Mouse (Mus musculus): ENCODE measurements around the gene Samd9l.
A peak's percentile ranks its signal among the peaks of the same experiment; 100 is the strongest.
"Not testable (repeated sequence)": the region's sequence is repeated elsewhere in the genome, so short reads cannot be mapped to it uniquely, and the experiment has no call there.

Samd9l gene

GRCm38 (mm10) chr6:3399340-3400068 is at the start of gene Samd9l:
Gene Samd9l (minus strand): TSS chr6:3399572.
- DNase-seq: peak; percentile 13 to 31

GRCm38 (mm10) chr6:3447404-3447803 is 48.0 kb upstream of the Samd9l start:
- peak; percentile 32 to 54 for DNase-seq

DNA sequence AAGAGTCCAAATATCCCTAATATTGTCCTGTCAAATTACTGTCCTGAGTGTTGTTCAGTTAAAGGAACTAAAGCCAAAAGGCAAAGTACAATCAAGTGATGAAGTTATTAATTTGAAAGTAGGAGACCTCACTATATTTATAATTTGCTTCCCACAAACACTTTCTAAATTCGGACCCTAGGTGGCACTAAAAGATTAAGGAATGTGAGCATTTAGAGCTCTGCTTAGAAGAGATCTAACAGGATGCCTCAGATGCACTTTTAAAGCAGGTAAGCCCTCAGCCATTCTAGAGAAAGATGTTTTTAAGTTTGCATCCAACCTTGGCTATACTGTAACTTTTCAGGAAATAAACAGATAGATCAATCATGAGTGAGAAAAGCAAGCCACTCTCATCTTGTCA is 44.5 kb upstream of the Samd9l start:
- no peak for DNase-seq

DNA sequence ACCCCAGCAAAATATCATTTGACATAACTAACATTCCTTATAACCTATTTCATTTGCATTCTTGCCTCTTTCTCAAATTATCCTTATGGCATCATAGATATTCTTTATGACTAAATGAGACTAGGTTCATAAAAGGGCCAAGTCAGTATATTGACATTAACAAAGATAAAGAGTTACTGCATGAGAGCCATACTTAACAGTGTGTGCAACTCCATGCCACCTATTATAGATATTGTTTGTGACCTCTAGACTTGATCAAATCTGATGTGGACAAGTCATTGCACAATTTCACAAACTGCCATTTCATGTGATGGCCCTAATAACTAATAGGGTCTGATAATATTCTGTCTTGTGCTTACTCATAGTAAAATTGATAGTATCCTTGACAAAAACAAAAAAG is 36.7 kb upstream of the Samd9l start:
- DNase-seq: no peak

GRCm38 (mm10) chr6:3430976-3431375 is 31.6 kb upstream of the Samd9l start:
- DNase-seq: not testable (repeated sequence)

DNA sequence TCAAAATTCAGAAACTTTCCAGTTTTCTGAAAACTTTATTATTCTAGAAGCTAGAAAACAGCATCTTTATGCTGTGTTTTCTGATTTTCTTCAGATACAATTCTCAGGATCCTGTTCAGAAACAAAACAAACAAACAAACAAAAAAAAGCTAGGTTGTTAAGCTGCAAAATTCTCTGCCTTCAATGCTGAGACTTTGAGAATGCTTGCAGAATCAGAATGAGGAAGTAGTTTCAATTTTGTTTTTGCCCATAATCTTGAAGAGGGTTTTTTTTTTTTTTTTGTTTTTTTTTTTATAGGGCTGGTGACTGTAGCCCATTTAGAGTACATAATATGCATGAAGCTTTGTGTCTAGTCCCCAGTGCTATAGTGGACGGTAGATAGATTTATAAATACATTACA is 27.7 kb upstream of the Samd9l start:
- no peak for DNase-seq

DNA sequence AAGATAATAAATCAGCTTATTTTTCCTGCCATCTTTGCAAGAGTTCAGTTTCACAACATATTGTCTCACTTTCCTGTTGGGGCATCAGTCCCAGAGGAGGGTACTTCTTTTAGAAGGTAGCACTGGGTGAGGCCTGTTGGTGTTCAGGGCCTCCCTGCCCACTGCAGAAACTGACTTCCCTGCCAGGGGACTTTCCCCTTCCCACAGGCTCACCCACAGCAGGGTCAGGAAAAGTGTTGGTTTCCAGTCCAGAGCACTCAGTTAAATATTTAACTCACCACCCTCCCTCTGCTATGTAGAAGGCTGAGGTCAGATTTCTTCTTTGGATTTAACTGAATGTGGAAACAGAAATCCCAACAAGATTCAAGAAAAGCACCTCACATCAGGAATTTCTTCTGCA is 26.0 kb upstream of the Samd9l start:
- not testable (repeated sequence) for DNase-seq

DNA sequence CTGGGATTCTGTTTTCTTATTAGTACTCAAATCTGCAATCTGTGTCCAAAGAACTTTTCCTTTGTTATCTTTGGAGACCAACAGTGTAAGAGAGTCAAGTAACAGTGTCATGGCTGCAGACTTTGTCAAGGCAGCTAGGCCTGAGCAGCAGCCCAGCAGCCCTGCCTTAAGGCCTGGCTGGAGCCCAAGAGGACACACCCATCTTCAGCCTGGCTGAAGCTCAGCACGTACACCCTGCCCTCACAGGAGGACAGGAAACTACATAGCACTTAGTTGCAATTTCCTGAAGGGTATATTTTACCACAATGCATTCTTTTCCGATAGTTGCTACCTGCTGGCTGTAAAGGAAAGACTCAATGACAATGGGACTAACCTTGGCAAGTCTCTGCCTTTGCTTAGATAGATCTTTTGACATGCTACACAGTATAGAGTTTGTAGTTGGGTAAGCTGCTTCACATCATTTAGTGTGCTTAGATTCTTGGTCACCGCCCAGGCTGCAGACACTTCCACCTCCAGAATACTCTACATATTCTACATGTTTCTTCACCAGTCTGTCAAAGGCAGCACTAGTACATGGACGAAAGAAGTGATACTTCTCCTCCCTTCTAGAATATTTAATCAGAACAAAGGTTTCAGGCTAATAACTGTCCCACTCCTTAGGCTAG is 25.4 kb upstream of the Samd9l start:
- DNase-seq: not testable (repeated sequence)

DNA sequence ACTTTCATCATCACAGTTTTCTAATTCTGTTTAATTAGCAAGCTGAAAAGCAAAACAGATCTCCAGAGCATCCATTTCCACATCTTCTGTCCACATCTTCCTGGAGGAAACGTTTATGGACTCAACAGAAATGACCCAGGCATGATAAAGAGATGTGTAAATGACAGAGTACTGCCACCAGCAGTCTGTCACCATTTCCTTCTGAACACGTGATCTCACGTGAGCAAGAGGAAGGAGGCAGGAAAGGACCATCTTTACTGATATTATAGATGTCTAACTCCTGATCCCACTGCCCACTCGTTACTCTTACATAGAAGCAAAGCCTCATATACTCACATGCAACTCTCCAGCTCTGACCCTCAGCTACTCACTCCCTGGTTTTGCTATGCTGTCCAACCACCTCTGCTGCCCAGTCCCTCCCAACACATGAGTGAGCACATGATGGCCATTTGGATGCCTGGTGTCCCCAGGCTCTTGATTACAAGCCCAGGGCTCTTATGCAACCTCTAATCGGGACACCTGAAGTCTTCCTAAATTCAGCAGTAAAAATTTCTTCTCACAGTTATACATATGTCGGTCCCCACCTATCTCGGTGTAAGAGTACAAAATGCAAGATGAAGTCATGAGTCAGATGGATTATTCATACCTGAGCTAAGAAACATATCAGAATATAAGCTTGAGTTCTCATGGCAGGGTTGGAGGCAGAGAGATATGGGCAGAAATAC is 2.0 kb downstream of the Samd9l start:
- not testable (repeated sequence) for DNase-seq

- DNase-seq: not testable (repeated sequence)
Observed at GRCm38 (mm10) chr6:3395921-3396611, 3.3 kb downstream of the Samd9l start.

DNA sequence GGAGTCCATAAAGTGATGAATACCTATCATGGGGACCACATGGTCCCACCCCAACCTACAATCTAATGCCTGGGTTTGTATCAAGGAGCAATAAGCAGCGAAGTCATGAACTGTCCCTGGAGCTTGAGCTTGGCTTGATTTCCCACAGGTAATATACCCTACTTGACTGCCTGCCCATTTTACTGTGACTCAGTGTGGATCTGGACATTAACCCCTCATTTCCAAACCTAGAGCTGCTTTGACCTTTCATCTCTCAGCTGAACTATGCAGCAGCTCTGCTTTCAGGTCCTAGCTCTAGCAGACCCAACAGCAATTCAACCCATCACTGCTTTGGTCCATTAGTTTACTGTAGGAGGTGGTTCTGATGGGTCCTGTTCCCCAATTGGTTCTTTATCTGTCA is 9.4 kb downstream of the Samd9l start:
- DNase-seq: no peak

DNA sequence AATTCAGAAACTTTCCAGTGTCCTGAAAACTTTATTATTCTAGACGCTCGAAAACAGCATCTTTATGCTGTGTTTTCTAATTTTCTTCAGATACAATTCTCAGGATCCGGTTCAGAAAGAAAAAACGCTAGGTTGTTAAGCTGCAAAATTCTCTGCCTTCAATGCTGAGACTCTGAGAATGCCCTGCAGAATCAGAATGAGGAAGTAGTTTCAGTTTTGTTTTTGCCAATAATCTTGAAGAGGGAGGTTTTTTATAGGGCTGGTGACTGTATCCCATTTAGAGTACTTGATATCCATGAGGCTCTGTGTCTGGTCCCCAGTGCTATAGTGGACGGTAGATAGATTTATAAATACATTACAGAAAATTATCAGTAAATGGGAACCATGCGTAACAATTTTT is 12.8 kb downstream of the Samd9l start:
- no peak for DNase-seq

DNA sequence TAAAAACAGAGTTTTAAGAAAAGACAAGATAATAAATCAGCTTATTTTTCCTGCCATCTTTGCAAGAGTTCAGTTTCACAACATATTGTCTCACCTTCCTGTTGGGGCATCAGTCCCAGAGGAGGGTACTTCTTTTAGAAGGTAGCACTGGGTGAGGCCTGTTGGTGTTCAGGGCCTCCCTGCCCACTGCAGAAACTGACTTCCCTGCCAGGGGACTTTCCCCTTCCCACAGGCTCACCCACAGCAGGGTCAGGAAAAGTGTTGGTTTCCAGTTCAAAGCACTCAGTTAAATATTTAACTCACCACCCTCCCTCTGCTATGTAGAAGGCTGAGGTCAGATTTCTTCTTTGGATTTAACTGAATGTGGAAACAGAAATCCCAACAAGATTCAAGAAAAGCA is 14.6 kb downstream of the Samd9l start:
- not testable (repeated sequence) for DNase-seq

DNA sequence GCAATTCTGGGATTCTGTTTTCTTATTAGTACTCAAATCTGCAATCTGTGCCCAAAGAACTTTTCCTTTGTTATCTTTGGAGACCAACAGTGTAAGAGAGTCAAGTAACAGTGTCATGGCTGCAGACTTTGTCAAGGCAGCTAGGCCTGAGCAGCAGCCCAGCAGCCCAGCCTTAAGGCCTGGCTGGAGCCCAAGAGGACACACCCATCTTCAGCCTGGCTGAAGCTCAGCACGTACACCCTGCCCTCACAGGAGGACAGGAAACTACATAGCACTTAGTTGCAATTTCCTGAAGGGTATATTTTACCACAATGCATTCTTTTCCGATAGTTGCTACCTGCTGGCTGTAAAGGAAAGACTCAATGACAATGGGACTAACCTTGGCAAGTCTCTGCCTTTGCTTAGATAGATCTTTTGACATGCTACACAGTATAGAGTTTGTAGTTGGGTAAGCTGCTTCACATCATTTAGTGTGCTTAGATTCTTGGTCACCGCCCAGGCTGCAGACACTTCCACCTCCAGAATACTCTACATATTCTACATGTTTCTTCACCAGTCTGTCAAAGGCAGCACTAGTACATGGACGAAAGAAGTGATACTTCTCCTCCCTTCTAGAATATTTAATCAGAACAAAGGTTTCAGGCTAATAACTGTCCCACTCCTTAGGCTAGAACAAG is 15.1 kb downstream of the Samd9l start:
- not testable (repeated sequence) for DNase-seq

- DNase-seq: no peak
Observed at GRCm38 (mm10) chr6:3379146-3379545, 20.2 kb downstream of the Samd9l start.

- DNase-seq: no peak
Observed at GRCm38 (mm10) chr6:3376687-3377086, 22.7 kb downstream of the Samd9l start.

DNA sequence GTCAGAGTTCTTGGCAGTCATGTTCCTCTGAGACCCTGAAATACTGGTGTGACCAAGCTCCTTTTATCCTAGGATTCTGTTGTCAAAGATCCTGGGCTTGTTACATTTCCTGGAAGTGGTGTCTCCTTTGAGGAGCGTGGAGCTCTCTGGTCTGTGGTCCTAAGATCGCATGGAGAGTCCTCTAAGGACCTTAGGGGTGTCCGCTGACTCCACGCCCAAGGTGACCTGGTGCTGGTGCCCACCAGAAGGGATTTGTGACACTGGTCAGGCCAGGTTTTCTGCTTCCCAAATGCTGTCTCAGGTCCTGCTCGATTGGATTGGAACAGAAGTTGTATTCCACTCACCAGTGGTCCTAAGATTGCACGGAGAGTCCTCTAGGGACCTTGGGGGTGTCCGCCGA is 29.8 kb downstream of the Samd9l start:
- no peak for DNase-seq

GRCm38 (mm10) chr6:3365609-3366008 is 33.8 kb downstream of the Samd9l start:
- not testable (repeated sequence) for DNase-seq

GRCm38 (mm10) chr6:3345924-3346597 is 53.3 kb downstream of the Samd9l start:
- not testable (repeated sequence) for DNase-seq

GRCm38 (mm10) chr6:3345043-3345639 is 54.2 kb downstream of the Samd9l start:
- not testable (repeated sequence) for DNase-seq

GRCm38 (mm10) chr6:3343603-3344247 is 55.6 kb downstream of the Samd9l start:
- not testable (repeated sequence) for DNase-seq
